Mouse (Mus musculus) lung, adult 2 months (tissue): ENCODE measurements at regions not wholly inside any gene's neighbourhood (a gene's known extent, or its start where the extent isn't known, plus 50 kb on each side); places are given as distances from the start of the nearest gene placed in this dataset.

Source experiments
- DNase-seq: peaks from one replicate; pipeline ENCODE4 v3.0.0; 2022
- H3K4me1 ChIP-seq: fragments of 200-500 bp; 2 replicates; pipeline ENCODE4 v1.6.1; 2011; ENCODE audit warnings: low read length; ENCODE audit not compliant: control insufficient read depth, insufficient read depth
- H3K4me3 ChIP-seq: fragments of 200-500 bp; replicated peaks from 2 replicates; pipeline ENCODE3; 2011; ENCODE audit warnings: low read depth, mild to moderate bottlenecking, control low read depth, low read length; ENCODE audit errors: extremely low read depth
- CTCF ChIP-seq: fragments of 200-500 bp; IDR thresholded peaks from 2 replicates; pipeline ENCODE4 v1.5.1; 2011; ENCODE audit warnings: mild to moderate bottlenecking, low read length, control low read depth; ENCODE audit not compliant: insufficient read depth
- POLR2A ChIP-seq: fragments of 200-500 bp; IDR thresholded peaks from 2 replicates; pipeline ENCODE4 v1.6.1; 2011; ENCODE audit warnings: low read depth, mild to moderate bottlenecking, control low read depth, low read length, borderline replicate concordance; ENCODE audit errors: extremely low read depth
- WGBS: fragments of 180-500 bp; shearing (Covaris S2); methylation state at CpG from one replicate; pipeline ENCODE4 v1.1.7; 2018; 5-methylcytosine and 5-hydroxymethylcytosine counted together

DNA sequence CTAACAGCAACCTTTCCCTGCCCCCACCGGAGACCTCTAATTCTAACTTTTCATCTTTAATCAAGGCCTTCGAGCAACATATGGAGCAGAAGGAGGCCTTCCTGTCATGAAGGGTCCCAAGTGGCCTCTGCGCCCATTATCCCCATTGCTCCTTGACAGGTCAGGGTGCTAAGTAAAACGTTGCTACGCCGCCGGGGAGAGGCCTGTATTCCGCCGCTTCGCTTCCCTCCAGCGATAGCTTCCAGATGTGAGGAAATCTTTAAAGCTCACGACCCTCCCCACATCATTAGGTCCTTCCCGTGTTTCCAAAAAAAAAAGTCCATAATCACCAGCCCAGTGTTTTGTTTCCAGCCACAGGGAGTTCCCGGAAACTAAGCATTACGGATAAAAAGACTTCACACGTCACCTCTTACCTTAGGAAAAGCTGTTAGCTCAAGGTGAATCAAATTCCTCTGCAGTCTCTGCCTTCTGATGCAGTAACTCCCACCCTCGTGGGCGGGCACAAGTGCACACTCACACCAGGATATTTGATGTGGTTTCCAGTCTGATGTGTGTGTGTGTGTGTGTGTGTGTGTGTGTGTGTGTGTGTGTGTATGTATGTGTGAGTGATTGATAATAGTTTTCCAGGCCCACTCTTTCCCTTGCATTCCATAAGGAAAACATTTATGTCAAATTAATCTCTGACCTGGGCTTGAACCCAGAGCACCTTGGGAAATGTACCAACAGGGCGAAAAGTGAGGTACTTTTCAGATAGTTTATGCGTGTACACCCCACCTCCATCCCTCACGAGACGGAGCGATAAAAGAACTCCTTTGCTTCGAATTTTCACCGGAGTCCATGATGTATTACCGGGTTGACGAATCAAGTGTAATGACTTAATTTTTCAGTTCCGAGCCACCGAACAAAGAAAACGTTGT lies 107.5 kb downstream of the Gm45692 start:
- 49% methylated on average over 30 of the region's 30 CpGs for WGBS
- TF ChIP-seq POLR2A, result no peak
- no peak for TF ChIP-seq CTCF

GRCm38 (mm10) chr8:26227529-26227895 lies 108.2 kb downstream of the Gm45692 start:
- Histone ChIP-seq H3K4me3 (no peak overlapping the region), H3K4me1 (no peaks in the 10 kb centered on the region)
- DNase-seq, result no peak
- 56% methylated on average over 5 of the region's 5 CpGs for WGBS
- TF ChIP-seq CTCF (no peak), POLR2A (no peak)

More for the DNA sequence above, 107.5 kb downstream of the Gm45692 start:
- no peak overlapping the region for H3K4me3 ChIP-seq
- no peak for DNase-seq
- H3K4me1 ChIP-seq, result no peaks in the 10 kb centered on the region

DNA sequence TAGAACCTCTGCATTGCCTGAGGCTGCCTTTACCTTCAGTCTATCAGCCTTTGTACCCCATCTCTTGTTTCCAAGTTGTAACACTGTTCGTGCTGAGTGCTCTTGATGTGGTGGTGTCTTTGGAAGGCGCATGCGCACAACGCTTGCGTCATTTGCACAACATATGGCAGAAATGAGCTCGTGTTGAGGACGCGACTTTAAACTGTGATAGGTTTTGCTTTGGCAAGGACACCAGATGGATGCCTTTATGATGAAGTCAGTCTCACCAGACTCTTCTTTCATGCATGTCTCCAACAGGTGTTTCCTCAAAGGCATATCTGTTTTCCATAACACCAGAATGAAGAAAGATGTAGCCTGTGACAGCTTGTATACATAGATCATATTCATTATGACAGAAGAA lies 110.2 kb downstream of the Gm45692 start:
- DNase-seq, result no peak
- TF ChIP-seq POLR2A (no peak), CTCF (no peak)
- Histone ChIP-seq H3K4me1 (no peaks in the 10 kb centered on the region), H3K4me3 (no peak overlapping the region)
- 61% methylated on average over 8 of the region's 8 CpGs for WGBS

DNA sequence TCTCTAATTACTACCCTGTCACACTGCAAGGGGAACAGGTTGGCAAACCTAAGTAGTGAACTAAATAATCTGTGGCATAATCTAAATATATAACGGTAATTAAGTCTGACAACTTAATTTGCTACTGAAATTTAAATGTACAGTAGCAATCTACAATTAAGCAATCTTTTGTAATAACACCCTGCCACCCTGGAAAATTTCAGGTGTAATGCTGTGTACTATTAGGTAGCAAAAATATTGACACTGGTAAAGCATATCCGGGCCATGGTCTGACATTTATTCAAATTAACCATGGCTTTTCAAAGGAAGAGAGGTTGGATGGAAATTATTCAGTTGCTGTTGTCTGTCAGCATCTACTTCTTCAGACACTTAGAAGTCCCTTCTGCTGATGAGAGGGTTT lies 119.7 kb downstream of the Gm45692 start:
- TF ChIP-seq POLR2A (no peak), CTCF (no peak)
- no peak for DNase-seq
- 83% methylated on average over 2 of the region's 2 CpGs for WGBS
- H3K4me3 ChIP-seq, result no peak overlapping the region
- peaks cover 6% of the 10 kb centered on the region for H3K4me1 ChIP-seq

DNA sequence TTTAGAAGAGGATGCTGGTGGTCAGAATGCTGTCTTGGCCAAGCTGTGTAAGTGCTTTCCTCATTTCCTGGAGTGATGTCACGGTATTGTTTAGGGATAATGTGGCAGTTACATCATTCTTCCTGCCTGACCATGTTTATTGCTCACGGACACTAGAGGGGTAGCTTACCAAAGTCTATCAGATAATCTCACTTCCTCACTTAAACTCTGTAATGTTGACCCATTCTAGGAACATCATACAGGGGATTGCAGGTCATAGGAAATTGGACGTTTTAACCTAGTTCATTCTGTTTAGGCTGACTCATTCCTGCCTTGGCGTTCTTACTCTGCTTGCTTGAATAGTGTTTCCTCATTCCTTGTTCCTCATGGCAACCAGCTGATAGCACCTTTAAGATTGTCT lies 120.3 kb downstream of the Gm45692 start:
- WGBS, result 24% methylated on average over 4 of the region's 4 CpGs
- Histone ChIP-seq H3K4me1 (peaks cover 6% of the 10 kb centered on the region), H3K4me3 (no peak overlapping the region)
- DNase-seq, result no peak
- TF ChIP-seq CTCF (no peak), POLR2A (no peak)

GRCm38 (mm10) chr8:26243743-26244142 lies 124.4 kb downstream of the Gm45692 start:
- no peak overlapping the region for H3K4me3 ChIP-seq
- 47% methylated on average over 4 of the region's 4 CpGs for WGBS
- no peak for DNase-seq
- peaks cover 6% of the 10 kb centered on the region for H3K4me1 ChIP-seq
- TF ChIP-seq POLR2A (no peak), CTCF (no peak)

GRCm38 (mm10) chr8:26244308-26244707 lies 125.0 kb downstream of the Gm45692 start:
- H3K4me1 ChIP-seq, result peaks cover 6% of the 10 kb centered on the region
- TF ChIP-seq CTCF (no peak), POLR2A (no peak)
- no peak for DNase-seq
- H3K4me3 ChIP-seq, result no peak overlapping the region
- WGBS, result 80% methylated on average over 5 of the region's 5 CpGs

DNA sequence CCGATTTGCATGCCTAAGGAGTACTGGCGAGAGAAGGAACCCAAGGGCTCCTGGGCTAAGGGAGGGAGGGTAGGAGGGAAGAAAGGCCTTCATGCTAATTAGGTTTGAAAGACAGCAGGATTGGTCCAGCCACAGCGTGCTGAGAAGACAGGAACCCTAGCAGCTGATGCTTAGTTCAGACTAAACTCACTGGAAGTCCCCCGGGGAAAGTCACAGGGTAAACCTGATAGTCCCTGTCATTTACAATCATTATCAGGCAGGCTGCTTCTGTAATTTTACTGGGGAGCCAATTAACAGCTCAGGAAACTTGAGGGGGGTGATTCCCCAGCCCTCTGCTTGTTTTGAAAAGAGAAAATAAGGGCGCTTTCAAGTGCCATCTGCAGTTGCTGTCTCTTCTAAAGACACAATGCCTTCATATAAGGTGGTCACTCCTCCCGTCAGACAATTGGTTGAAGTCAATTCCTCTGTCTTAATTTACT lies 135.9 kb downstream of the Gm45692 start:
- no peak overlapping the region for H3K4me3 ChIP-seq
- WGBS, result 33% methylated on average over 6 of the region's 6 CpGs
- H3K4me1 ChIP-seq, result no peaks in the 10 kb centered on the region
- no peak for DNase-seq
- TF ChIP-seq CTCF, result no peak
- TF ChIP-seq POLR2A, result no peak

DNA sequence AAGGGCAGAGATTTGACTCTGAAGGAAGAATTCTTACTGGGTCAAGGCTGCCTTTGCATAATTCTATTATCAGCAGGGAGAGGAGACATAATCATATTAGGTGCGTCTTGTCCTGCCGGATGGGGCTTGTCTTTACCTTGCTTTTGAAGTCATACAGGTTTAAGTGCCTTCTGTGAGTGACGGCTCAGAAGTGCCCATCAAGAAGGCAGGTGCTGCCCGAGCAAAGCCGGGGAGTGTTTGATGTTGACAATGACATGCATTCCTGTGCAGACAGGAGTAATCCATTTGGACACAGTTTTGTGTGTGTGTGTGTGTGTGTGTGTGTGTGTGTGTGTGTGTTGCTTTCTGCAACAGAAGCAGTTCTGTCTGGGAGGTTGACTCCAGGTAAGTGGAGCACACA lies 141.0 kb downstream of the Gm45692 start:
- Histone ChIP-seq H3K4me3 (no peak overlapping the region), H3K4me1 (no peaks in the 10 kb centered on the region)
- no peak for DNase-seq
- WGBS, result 48% methylated on average over 5 of the region's 5 CpGs
- no peak for TF ChIP-seq CTCF
- no peak for TF ChIP-seq POLR2A

- WGBS, result 52% methylated on average over 10 of the region's 10 CpGs
- Histone ChIP-seq H3K4me3 (no peak overlapping the region), H3K4me1 (no peaks in the 10 kb centered on the region)
- TF ChIP-seq CTCF (no peak), POLR2A (no peak)
- DNase-seq, result no peak
These were observed 143.2 kb downstream of the Gm45692 start for GRCm38 (mm10) chr8:26262536-26262935.
